In genomic region chr6:71632829-71633662, GRCm38 (mm10) we compare ENCODE assay signal across 8 mouse cellular contexts. TPM values are rescaled to one million over a fixed set of nuclear protein-coding genes. Genes with fewer than 3 reads are reported as not detected.
DNase-seq lines count a peak whose midpoint lies in the region; ATAC-seq lines count a peak whose summit lies in the region.

Kdm3a (minus strand) TSS chr6:71632990.

- peaks cover 31% of the 10 kb centered on the region for H3K4me1 ChIP-seq in hindbrain, embryonic 15.5 days (replicated peaks)

- H3K36me3 ChIP-seq in hindbrain, embryonic 15.5 days = peaks cover 6% of the 10 kb centered on the region; the same call in 1 of the 2 replicates

- H3K4me3 ChIP-seq in hindbrain, embryonic 15.5 days = peak within 1 kb of the TSS; percentile 91

- peak within 1 kb of the TSS; percentile 99 for H3K27ac ChIP-seq in hindbrain, embryonic 15.5 days (replicated peaks)

- WGBS in hindbrain, embryonic 15.5 days = under 1% methylated on average over 63 of the region's 63 CpGs

- no peaks in the 10 kb centered on the region for H3K9me3 ChIP-seq in hindbrain, embryonic 15.5 days

- peak within 1 kb of the TSS; percentile 77 for H3K9ac ChIP-seq in hindbrain, embryonic 15.5 days

- DNase-seq in T-cell, adult 2 months (ENCODE audit: low spot score) = peak; percentile 99
- peak; percentile 97 for DNase-seq in cerebellum, postnatal 36 days
- peak; percentile 98 to 99 for DNase-seq in frontal cortex, postnatal 36 days (ENCODE audit: low spot score in 2 of 2)
- peak; percentile 97 for DNase-seq in left cerebral cortex, adult 11 months (ENCODE audit: low spot score)
- DNase-seq in lung, postnatal 4 days = peak; percentile 99
- DNase-seq in retina, postnatal 7 days (ENCODE audit: low read depth, low spot score) = peak; percentile 99
- peak; percentile 98 for DNase-seq in urinary bladder, adult 2 months (ENCODE audit: low spot score)

- peak within 1 kb of the TSS; percentile 71 for H3K4me2 ChIP-seq in hindbrain, embryonic 15.5 days

- ATAC-seq in hindbrain, embryonic 15.5 days (ENCODE audit: low FRiP score, low read depth) = peak; percentile 97

- peaks cover 4% of the 10 kb centered on the region; the same call in 1 of the 2 replicates for H3K27me3 ChIP-seq in hindbrain, embryonic 15.5 days

RNA-seq across cellular contexts. Expression of gene Kdm3a, which starts in this region (rescaled TPM):
- polyA plus RNA-seq in hindbrain, embryonic 15.5 days (2015; fragmentation: Nextera tagmentation; extraction: Ambion mirVana) = 37.4 and 38.3 TPM in 2 replicates
- 38.7 and 40.6 TPM in 2 replicates for polyA plus RNA-seq in urinary bladder, adult 2 months (2012; rRNA removed)

Comparison
In these comparisons a context has a peak if more than half of its experiments do, and no peak if none do; other contexts are left out.
1. Peak in every context shown above with its lines: DNase-seq, ATAC-seq, H3K4me3 ChIP-seq and H3K27ac ChIP-seq.